Mouse (Mus musculus) erythroid progenitor cell, adult 5-6 weeks (primary cell): Measurements from ENCODE around the gene Fndc3b. TPM values are rescaled to one million over a fixed set of nuclear protein-coding genes. Genes with fewer than 3 reads are reported as not detected.

Source experiments
- ATAC-seq: replicated peaks from 2 replicates; pipeline ENCODE4 v1.8.0; 2016; ENCODE audit warnings: moderate number of reproducible peaks, mild to moderate bottlenecking, moderate TSS enrichment, inconsistent platforms; ENCODE audit not compliant: poor library complexity, low FRiP score, severe bottlenecking
- total RNA-seq, 2 experiments: library from RNA; stranded (forward) in 1 of 2; stranded (reverse) in 1 of 2; fragments of 150-400 nt in 1 of 2; fragments of 186-747, 209-891 nt in 1 of 2; gene quantifications; 2 replicates each; pipeline versions ENCODE4 v1.2.3 to v1.2.4; 2015 to 2017; ENCODE audit warnings: low replicate concordance in 2 of 2

Gene Fndc3b
- total RNA-seq, 2 experiments from 2014 or later = 1.3 to 1.8 TPM

DNA sequence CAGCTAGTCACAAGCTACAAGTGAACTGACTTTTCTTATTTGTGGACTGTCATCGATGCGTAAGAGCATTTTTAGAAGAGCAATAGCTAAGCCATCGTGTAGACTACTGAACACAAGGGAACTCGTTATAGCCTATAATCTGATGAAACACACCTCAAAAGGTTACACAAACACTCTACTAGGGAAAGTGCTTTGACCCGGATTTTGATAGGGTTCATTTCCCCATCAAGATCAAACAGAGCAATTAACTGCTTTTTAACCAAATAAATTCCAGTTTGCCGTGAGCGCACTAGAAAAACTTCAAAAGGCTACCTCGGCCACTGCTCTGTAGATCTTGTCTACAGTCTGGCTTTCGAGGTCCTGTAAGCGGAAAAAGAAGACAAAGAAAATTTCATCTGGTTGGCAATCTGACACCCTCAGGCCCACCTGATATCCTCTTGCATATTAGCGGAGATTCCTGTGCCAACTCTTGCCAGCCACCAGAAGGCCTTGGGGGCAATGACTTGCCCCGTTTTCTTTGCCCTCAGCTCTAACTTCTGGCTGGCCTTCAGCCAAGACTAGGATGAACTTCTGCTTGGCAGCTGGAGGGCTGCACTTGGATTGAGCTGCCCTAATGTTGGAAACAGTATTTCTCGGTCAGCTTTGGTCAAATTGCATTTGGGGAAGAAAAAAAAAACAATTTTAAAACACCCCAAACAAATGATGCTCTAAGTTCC is 107.0 kb downstream of the Fndc3b start:
- no peak for ATAC-seq

GRCm38 (mm10) chr3:27600645-27601044 is 110.5 kb downstream of the Fndc3b start:
- no peak for ATAC-seq

DNA sequence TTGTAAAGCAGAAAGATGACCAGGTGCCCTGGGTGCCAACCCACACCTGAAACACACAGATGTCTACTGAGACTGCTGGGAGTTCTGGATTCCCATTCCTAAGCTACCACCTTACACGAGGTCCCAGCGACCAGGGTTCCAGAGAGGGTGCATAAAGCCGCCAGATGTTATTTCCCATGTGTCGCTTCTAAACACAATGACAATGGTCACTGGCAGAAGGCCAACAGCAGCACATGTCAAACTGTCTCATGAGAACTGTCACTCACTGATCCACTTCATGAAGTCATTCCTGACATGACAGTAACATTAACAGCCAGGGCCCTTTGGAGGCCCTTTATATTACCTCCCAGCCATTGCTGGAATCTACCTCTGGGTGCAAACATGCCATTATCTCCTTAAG is 110.9 kb downstream of the Fndc3b start:
- ATAC-seq = no peak

DNA sequence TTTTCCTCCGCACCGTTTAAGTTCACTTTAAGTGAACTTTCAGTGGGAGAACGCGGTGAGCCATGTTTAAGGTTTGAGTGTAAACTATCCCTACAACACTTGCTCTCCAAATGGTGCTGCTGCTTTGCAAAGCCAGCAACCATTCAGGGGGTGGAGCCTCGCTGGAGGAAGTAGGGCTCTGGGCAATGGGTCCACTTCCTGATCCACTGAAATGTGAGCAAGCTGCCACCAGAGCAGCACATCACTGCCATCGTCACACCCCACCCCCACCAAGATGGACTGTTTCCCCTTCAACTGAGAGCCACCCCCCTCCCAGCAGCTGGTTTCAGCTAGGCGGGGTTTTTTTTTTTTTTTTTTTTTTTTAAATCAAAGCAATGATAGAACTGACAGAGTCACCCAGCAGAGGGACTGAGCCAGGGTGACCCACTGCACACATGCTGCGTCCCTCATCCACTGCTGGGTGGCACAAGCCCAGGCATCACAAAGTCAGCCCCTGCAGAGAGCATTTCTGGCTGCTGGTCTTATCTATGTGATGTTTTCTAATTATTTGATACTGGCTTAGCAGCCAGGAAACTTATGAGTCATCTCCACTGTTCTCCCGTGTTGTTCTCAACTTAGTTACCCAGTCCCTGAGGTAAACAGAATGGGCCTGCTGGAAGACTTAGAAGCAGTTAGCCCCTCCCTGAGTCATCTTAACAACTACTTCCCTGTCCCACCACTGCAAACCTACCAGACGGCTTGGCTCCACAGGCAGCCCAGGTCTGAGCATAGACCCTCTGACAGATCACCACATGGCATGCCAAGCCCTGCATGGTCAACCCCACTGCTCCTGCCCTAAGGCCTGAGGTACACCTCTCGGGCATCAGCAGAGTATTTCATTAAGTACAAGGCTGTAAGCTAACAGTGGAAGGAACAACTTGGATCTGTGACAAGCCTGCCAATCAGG is 112.4 kb downstream of the Fndc3b start:
- no peak for ATAC-seq

DNA sequence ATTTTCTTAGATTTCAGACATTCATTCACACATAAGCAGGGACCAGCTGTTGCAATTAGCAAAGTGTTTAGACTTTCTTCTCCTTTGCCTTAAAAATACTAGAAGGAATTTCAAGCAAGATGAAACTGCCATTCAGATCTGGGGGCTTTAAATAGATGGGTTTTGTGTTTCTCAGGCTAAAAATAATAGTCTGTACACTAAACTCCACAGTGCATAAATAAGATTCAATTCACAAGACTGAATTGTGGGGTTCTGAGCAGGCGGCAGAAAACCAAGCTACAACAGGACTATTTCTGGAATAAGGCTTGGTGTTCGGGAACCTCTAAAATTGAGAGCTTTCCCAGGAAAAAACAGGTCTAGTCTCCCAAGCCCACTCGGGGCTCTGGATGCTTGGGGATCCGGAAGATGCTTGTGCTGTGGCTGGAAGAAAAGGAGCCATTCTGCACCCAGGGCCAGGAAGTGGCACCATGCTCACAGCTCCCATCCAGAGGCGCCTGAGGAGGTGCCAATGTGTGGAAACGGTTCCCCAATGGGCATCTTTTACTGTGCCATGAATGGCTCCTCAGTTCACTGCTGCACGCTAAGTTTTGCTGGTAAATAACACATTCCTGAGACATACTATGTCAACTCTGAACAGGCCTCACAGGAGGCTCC is 117.5 kb downstream of the Fndc3b start:
- no peak for ATAC-seq

DNA sequence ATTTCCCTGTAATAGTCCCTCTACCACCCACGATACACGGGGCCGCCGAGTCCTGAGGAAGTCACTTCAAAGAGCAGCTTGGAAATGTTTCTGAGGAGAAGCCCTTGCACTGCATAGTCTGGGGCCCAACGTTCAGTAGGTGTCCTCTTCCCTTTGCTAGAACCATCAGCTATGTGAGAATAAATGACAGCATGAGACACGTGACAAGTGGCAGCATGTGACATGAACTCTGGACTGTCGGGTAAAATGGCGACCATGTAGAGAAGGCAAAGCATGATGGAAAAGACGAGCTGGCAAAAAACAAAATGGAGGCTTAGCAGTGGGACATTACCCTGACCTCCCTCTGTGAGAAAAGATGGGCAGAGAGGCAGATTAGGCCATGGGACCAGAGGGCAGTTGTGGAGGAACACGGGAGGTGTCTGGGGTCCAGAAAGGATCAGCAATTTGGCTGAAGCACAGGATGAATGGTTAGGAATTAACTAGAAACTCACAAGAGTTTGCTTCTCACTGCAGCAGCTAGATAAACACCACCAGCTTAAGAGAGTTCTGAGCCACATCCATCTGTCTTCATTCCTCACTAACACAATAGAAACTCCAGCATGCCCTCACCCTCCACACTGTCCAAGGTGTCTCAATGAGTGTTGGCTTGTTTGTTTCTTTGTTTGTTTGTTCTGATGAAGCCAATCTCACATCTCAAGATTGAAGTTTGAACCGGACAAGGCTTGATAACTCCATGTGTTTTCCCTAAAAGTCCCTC is 118.2 kb downstream of the Fndc3b start:
- no peak for ATAC-seq

DNA sequence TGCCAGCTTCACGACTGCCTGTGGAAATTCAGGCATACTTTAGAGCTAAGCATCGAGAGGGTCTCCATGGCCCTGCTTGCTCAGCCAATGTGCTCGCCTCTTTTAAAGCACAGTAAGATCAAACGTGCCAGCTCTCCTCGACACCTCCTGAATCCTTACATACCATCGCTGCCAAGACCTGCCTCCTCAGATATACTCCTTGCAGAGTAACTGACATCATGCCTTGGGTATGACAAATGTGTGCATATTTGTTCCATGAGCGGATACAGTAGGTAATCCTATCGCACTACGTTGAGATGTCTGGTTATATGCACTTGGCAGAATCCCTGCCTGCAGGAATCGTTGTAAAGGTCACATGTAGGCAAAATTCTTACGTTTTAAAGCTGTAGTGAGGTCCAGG is 120.3 kb downstream of the Fndc3b start:
- no peak for ATAC-seq

DNA sequence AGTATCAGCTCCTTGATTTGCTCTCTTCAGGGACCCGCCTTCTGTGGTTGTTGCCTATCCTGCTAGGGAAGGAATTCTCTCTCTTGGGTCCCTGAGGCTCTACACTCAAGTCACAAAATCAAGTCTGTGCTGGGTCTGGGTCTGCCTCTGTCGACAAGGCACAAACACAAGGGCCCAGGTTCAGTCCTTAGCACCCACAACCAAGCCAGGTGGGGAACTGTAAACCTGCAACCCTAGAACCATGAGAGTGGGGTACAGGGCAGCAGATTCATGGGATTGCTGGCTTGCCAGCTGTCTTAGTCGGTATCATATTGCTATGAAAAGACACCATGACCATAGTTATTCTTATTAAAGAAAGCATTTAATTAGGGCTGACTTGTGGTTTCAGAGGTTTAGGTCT is 121.8 kb downstream of the Fndc3b start:
- ATAC-seq = no peak

DNA sequence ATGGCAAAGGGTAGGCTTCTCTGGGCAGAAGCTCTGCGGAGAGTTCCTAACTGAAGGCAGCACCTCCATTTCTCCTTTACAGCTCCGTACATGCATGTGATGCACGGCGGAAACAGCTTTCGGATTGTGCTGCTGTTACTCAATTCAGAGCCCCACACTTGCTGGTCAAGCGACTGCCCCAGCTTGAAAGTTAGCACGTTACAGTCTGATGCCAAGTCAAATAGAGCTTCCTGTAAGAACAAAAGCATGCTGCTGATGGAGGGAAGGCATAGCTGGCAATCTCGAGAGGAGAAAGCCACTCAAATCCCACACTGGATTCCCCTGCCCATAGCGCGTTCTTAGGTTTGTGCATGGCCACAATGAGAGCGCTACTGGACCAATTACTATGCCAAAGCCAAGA is 122.5 kb downstream of the Fndc3b start:
- no peak for ATAC-seq

DNA sequence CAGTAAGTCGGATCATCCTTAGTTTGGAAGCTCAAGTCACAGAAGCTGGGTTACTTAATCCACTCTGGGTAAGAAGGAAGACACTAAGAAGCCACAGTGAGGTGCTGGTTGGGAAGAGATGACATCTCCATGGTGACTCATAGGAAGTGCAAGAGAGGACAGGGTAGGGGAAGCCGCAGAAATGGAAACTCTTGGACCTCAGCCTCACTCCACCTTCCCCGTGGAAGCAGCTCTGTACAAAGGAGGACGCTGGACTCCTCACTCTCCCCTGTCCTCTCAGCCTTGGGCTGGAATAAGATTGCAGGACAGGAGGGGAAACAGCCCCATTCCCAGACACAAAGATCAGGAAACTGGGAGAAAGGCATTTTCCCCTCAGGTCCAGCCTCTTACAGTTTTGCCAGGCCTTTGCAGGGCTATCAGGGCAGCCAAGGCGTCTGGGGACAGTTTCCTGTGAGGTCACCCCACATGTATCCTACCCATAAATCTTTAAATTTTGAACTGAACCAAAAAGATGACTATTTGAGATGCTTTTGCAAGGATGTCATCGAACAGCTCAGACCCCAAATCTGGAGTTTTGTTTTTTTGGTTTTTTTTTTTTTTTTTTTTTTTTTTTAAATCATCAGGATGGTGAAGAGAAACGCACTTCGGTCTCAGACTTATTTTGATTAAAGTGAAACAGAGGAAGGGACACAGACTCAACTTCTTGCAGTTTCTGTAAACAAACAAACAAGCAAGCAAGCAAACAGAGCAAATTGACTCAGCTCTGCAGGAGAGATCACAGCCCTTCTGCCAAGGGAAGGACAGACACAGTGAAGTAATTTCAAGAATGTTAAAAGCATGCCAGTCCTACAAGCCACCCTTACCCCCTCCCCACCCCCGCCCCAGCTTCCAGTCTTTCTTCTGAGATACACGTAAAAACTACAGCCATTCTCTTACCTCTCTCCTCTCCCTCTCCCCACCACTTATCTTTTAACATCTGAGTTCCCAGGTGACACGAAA is 126.2 kb downstream of the Fndc3b start:
- no peak for ATAC-seq

DNA sequence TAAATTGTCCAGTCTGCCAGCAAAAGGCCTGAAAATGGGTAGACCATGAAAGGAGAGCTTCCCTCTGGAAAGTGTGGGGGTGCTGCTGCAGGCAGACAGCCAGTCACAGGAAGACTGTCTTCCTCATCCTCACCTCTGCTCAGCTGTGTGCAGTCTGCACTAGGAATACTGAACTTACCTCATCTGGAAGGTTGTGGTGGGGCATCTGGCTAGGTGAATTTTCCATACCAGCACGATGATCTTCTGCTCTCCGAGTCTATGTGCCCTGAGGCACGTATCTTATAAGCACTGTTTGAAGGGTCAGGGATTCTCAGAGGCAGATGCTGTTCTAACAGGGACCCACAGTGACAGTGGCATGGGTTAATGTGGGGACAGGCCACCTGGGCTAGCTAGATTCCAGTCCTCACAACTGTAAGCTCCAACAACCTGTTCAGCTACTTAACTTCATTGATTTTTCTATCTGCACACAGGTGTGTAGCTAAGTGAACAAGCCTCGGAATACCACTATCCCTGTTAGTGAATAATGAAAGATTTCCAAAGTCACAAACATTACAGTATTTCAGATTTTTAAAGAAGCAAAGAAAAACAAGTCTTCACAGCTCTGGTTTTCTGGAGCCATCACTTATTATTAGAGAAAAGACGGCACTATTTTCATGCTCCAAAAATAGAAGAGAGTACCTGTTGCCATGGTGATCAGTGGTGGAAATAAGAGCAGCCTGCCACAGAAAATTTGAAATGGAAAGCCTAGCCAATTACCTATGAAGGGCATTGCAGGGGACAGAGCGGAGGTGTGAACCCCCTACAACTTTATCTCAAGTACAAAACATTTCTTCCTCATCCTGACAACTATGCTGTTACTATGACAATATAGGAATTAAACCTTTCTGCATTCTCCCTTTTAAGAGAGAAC is 128.9 kb downstream of the Fndc3b start:
- no peak for ATAC-seq

GRCm38 (mm10) chr3:27580956-27581355 is 130.2 kb downstream of the Fndc3b start:
- ATAC-seq = no peak

- ATAC-seq = no peak
These were observed 131.1 kb downstream of the Fndc3b start for GRCm38 (mm10) chr3:27579894-27580613.

GRCm38 (mm10) chr3:27579229-27579628 is 131.9 kb downstream of the Fndc3b start:
- no peak for ATAC-seq

DNA sequence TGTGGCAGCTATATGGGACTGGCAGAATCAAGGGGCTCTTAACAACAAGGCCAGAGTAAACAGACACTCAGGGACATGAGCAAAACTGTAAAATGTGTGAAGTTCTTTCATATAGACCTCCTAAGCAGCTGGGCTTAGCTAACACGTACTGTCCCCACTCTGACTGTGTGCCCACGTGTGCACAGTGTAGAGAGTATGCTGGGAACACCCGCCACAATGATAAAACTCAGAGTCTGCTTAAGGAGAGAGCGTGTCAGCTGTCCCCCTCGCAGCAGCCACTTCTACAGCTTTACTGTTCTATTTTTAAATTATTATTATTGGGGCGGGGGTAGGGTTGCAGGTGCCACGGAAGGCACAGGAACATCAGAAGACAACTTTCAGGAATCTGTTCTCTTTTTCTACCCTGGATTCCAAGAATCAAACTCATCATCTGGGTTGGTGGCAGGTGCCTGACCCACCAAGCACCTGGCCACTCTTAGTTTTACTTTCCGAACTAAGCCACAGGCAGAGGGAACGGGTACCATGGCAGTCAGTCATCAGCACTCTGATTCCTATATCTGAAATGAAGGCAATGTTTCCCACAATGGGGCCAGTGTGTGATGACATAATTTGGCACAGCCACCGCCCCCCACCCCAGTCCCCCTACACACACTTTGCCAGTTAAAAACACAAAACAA is 133.6 kb downstream of the Fndc3b start:
- ATAC-seq = no peak

- no peak for ATAC-seq
These were observed 136.9 kb downstream of the Fndc3b start for GRCm38 (mm10) chr3:27574241-27574640.

DNA sequence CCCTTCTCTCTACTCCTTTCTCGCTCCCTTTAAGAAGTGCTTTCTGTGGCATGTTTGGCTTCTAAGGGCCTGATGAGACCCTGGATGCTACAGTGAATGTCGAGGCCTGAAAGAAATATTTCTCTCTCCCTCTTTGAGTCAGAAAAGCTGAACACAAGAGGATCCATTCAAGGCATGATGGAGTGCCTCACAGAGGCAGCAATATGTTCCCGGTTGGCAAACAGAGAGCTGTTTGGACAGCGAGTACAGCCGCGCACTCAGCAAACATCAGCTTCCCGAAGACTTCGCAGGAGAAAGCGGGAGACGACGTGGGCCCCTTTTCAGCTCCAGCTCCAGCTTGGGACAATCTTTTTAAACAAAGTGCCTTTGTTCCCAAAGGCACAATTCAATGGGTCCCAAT is 137.6 kb downstream of the Fndc3b start:
- ATAC-seq = no peak
